Mouse (Mus musculus) urinary bladder, postnatal 25 days (tissue): Measurements from ENCODE around the gene Csf2rb.
"Not testable (repeated sequence)": the region's sequence is repeated elsewhere in the genome, so short reads cannot be mapped to it uniquely, and the experiment has no call there.

ENCODE experiments used
- DNase-seq: peaks from one replicate; pipeline ENCODE4 v3.0.0; 2022; ENCODE audit warnings: low spot score

The Csf2rb gene

DNA sequence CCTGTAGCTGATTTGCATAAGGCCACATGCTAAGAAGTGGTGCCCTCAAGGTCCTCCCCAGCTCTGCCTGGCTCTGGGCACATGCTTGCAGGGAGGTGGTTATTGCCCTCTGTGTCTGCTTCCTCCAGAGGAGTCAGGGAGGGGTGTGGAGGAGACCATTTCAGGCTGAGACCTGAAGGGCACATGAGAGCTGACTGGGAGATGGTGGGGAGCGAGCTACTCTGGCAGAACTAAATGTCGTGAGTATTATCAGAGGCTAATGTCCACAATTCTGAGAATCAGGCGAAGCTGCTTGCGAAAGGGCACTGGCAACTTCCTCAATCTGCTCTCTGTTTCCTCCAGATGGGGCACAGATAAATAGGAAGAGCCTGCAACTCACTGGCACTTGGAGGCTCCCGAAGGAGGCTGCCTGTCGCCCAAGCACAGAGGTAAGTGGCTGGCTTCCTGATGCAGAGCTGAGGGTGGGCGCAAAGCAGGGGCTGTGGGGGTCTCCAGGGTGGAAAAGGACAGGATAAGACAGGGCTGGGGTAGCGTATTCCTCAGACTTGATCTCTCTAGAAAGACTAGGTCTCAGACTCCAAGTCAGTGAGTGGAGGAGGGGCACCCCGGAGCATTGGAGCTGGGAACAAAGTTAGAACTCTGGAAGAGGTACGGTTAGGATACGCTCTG lies at the start of gene Csf2rb:
TSS of gene Csf2rb (plus strand) at position 82 of the 669 bp plus-strand sequence.
- DNase-seq = no peak

DNA sequence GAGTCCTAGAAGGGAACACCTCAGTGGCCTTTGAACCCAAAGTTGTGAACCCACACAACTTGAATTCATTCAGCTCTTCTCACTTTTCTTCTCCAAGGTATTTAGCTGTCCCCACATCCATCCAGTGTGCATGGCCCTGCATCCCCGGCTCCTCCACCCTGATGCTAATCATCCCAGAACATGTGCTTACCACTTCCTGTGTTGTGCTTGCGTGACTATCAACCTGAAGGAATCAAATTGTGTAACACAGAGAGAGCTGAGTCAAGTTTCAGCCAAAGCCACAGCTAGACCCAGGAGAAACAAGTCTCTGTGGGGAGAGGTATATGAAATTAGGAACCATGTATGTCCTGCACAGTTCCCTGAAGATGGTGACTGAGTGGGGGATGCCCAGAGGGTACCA lies 47.2 kb upstream of the Csf2rb start:
- DNase-seq = no peak

DNA sequence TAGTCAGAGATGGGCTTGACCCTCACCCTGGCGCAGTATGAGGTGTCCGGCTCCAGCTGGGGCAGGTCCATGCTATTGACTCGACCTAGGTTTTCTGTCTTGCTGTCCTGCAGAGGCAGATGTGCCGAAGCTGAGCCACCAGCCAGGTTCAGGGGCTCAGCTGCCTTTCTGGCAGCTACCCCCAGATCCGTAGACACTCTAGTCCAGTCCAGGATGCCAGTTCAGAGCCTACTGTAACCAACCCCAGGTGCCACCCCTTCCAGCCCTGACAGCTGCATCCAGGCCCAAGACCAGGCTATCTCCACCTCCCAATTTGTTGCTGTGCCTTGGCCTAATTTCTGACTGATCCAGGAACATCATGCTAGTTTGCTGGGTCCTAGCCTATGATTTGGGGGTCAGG lies 37.6 kb upstream of the Csf2rb start:
- DNase-seq = no peak

DNA sequence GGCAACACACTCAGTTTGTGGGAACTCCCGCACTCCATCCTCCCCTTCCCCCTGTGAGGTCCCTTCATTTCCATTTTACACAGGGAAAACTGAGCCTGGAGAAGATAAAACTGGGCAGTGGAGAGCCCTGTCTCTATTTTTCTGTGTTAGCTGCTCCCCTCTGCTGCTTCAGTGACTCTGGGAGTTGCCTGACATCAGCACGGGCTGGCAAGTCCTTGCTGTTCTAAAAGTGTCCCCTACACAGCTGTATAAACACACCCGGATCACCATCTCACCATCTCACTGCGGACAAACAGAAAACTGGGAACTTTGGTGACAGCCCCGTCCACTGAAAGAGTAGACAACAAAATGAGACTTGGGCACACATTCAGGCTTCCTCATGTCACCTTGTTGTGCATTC lies 35.8 kb upstream of the Csf2rb start:
- not testable (repeated sequence) for DNase-seq

DNA sequence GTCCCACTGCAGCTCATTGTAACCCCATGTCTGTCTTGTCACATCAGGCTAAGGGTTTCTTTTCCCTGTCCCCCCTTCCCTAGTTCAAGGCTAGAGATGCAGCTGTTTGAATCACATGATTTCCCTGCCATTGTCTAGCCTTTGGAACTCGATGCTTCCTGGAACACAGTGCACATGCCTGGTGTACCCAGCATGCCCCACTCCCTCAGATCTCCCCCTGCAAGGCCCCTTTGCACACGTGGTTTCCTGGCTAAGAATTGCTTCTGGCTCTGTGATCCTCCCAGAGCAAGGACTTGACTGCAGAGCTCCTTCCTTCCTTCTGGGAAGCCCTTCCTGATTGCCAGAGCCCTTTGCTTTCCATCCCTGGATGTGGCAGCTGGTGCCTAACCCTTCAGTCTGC lies 32.3 kb upstream of the Csf2rb start:
- DNase-seq = not testable (repeated sequence)

DNA sequence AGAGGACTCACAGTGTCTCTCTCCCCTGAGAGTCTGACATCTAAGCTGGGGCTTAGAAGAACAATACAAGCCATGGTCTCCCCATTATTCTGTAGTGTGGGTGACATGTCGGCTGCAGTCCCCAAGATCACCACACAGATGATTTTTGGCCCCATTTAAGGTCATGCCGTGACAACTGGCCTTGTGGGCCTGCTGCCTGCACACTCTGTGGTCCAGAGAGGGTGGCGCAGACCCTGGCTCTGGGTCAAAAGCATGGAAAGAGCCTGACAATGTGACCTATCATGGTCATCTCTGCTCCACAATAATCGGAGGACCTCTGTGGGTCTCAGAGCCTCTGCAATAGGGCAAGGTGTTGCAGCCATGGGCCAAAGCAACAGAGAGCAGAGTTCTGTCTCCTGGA lies 31.8 kb upstream of the Csf2rb start:
- no peak for DNase-seq

DNA sequence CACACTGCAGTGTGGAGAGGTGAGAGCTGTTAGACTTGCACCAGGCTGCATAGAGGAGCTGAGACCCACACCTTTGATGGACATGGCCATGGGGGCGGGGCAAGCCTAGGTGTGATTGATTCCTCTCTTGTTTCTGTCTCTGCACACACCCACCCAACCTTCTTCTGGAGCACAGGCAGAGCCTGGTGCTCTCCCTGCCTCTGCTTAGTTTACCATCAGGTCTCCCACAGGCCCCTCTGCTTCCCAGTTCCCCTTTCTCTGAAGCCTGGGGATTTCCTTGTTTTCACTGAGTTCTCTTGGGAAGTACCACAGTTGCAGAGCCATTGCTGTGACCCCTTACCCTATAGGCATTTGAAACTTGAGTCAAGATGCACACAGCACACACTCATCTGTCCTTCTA lies 27.0 kb upstream of the Csf2rb start:
- no peak for DNase-seq

DNA sequence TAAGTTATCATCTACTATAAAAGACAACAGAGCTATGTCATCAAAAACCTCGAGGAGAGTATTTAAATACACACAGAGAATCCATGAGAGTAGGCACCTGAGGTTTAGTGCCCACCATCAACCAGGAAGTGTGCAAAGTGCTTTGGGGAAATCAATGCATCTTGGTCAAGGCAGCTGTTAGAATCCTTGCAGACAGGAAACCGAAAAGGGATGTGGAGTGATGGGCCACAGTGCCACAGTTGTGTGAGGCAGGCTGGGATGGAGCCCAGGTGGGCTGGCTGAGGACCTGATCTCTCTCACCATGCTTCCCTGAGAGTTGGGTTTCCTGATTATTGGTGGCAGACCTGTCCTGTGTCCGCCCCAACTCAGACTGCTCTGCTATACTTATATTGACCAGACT lies 25.9 kb upstream of the Csf2rb start:
- DNase-seq = no peak

DNA sequence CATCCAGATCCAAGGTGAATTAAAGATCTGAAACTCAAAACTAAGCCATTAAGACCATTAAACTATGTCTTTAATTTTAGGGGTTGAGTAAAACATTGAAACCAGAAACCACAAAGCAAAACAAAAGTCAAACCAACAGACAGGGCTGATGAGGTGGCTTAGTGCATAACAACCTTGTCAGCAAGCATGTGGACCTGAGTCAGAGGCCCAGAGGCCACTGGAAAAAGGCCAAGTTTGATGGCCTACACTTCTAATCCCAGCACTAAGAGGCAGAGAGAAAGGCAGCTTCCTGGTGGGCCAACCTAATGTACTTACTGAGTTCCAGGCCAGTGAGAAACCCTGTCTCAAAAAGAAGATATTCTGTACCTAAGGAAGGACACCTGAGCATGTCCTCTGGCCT lies 24.8 kb upstream of the Csf2rb start:
- DNase-seq = no peak

DNA sequence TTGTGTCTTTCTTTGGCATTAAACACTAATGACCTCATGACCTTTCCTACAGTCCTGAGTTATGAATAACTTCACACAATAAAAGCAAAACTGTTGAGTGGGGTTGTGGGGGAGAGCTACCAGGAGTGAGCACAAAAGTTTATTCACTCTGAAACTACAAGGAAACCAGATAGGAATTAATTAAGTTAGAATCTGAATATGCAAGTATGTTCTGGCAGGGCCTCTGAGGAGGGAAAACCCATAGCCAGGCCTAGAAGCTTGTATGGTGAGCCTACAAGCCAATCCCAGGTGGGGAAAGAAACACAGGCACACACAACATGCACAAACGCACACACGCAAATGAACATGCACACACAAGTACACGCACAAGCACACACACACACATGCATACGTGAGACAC lies 22.8 kb upstream of the Csf2rb start:
- no peak for DNase-seq

DNA sequence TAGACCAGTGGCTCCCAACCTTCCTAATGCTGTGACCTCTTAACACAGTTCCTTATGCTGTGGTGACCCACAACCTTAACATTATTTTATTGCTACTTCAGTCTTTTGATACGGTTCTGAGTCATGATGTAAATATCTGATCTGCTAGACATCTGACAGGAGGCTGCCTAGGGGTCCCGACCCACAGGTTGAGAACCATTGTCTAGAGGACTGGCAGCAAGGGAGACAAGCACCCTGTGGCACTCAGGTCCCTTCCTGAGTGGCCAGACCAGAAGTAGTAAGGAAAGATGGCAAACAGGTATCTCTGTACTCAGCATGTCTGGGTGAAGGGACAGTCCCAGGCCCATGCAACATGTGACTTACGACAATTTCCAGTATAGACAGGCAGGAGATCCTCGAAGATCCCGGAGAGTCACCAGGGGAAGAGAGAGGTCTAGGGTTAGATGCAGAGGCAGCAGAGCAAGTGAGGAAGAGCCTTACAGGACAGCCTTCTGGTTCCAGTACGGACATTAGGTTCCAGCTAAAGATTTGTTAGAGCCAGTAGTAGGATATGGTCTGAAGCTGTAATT lies 21.8 kb upstream of the Csf2rb start:
- DNase-seq = no peak

DNA sequence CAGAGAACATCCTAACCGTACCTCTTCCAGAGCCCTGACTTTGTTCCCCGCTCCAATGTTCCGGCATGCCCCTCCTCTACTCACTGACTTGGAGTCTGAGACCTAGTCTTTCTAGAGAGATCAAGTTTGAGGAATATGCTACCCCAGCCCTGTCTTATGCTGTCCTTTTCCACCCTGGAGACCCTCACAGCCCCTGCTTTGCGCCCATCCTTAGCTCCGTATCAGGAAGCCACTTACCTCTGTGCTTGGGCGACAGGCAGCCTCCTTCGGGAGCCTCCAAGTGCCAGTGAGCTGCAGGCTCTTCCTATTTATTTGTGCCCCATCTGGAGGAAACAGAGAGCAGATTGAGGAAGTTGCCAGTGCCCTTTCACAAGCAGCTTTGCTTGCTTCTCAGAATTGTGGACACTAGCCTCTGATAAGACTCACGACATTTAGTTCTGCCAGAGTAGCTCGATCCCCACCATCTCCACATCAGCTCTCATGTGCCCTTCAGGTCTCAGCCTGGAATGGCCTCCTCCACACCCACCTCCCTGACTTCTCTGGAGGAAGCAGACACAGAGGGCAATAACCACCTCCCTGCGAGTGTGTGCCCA lies 20.1 kb upstream of the Csf2rb start, which contains the start of gene Csf2rb2:
TSS of gene Csf2rb2 (minus strand) at position 381 of the 593 bp plus-strand sequence.
- DNase-seq = no peak

DNA sequence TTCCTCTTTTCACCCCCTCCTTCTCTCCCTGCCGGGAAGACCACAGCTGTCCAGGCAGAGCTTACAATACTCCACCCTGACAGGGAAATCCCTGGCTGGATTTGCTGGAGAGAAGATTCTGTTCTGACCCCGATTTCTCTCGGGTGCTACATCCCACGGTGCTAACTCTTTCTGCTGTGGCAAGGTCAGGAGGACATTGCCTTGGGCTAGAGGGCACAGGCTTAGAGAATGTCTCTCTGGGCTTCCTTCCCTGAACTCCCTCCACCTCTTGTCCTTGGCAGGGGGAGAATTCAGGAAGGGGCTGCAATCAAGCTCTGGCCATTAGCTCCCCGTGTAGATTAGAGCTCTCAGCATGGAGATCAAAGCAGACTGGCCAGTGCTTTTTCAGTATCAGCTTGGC lies 15.7 kb upstream of the Csf2rb start:
- no peak for DNase-seq

DNA sequence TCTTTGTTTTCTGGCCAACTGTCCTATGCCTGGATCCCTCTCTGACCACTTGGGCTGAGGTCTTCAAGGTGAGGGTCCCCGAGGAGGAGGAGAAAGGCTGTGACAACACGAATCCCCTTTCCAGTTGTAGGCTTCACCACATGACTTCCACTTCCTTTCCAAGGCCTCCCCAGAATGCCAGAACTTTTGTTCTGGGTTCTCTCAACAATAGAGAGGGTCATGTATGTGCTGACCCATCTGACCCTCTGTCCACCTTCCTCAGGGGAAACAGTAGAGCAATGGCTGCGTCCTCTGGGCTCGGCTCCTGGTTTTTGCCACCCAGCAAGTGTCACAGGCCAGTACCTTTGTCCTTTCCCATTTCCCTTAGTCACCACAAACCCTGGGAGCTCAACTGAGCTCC lies 14.6 kb upstream of the Csf2rb start:
- no peak for DNase-seq

DNA sequence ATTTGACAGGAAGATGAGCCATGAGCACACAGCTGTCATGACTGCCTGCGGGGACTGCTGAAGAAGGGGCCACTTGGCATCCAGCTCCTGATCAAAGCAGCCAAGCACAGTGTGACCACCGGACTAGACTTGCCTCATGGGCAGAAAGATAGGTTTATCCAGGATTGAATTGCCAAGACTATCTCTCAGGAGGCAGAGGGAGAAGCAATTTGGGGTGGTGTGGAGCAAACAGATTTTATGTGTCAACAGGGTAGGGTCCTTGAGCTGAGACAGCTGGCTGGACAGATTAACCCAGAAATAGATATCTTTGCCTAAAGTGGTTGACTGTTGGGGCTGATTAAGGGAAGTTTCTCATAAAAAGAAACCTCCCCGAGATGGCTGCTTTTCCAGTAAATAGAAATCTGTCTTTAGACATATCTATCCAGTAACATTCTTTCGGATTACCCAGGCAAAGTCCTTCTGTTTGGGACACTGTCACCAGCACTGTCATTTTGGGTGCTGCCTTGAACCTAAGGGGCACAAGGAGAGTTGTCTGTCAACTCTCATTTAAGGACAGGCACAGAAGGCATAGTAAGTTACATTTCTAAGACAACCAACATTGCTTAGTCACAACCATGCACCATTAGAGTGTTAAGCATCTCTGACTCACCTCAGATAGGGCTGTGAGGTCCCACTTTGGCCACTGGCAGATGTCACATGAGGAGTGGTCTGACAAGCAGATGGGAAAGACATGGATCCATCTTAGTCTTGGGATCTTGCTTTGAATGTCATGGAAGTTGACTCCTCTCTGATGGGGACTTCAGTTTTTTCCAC lies 12.9 kb upstream of the Csf2rb start:
- DNase-seq = not testable (repeated sequence)

DNA sequence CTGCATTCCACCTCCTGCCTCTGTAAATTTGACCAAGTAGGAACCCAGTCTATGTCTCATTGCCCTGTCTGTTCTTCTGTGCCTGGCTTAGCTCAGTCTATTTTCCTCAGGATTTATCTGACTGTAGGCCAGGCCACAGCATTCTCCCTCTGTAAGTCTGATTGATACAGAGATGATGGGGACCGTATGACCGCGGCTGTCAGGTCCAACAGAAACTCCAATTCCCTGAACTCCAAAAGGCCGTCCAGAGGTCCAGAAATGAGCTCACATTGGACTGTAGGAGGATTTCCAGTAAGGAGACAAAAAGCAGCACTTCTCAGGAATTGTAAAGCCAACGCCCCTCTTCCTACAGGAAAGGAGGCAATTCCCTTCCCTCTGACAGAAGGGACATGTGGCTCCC lies 11.9 kb upstream of the Csf2rb start:
- DNase-seq = not testable (repeated sequence)

DNA sequence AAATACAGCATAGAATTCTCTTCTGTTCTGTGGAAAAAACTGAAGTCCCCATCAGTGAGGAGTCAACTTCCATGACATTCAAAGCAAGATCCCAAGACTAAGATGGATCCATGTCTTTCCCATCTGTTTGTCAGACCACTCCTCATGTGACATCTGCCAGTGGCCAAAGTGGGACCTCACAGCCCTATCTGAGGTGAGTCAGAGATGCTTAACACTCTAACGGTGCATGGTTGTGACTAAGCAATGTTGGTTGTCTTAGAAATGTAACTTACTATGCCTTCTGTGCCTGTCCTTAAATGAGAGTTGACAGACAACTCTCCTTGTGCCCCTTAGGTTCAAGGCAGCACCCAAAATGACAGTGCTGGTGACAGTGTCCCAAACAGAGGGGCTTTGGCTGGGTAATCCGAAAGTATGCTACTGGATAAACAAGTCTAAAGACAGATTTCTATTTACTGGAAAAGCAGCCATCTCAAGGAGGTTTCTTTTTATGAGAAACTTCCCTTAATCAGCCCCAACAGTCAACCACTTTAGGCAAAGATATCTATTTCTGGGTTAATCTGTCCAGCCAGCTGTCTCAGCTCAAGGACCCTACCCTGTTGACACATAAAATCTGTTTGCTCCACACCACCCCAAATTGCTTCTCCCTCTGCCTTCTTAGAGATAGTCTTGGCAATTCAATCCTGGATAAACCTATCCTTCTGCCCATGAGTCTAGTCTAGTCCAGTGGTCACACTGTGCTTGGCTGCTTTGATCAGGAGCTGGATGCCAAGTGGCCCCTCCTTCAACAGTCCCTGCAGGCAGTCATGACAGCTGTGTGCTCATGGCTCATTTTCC lies 7.0 kb upstream of the Csf2rb start:
- not testable (repeated sequence) for DNase-seq

DNA sequence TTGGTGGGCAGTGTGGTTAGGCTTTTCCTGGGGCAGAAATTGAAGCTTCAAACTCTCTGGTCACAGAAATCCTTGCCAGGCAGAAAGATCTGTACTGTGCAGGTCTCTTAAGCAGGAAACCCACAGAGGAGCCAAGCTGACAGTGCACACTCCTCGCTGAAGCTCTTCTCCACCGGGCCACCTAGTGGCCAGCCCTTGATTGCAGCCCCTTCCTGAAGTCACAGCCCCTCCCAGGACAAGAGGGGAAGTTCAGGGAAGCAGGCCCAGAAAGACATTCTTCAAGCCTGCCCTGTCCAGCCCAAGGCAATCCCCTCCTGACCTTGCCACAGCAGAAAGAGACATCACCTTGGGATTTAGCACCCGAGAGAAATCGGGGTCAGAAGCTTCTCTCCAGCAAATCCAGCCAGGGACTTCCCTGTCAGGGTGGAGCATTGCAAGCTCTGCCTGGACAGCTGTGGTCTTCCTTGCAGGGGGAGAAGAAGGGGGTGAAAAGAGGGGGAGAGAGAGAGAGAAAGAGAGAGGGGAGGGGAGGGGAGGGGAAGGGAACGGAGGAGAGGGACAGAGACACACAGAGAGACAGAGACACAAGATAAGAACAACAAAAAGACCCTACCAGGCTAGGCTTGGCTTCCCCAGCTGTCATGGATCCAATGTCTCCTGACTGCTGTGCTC lies 4.6 kb upstream of the Csf2rb start:
- DNase-seq = peak; percentile 65

DNA sequence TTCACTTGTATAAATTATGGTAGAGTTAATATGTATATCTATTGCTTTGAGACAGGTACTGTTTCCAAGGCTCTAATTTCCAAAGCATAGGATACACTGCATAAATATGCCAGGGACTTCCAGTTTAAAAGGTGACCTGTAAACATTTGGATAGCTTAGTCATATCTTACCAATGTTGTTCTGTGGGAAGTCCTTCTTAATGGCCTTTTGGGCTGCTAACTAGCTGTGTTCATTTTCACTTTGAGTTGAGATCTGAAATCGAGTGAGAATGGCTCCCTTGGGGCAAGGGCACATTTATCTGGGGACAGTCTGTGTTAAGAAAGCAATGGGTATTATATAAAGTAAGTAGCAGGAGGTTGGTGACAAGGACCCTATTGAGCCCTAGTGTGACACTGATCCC lies 2.2 kb upstream of the Csf2rb start:
- no peak for DNase-seq

DNA sequence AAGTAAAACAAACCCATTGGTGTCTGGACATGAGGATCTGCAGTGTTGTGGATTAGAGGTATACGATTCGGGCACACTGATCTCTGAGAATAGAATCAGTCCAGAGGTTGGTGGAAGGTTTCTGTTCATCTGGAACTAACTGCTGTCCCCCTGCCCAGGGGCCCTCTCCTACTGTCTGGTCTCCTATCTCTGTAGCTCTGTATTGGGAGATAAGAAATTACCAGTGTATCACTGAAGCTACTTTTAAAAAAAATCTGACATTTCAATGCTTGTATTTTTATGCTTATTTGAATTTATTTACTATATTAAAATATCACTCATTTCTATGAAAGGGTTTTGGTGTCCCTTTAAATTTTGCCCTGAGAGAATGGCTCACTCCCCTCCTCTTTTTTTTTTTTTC lies 1.3 kb upstream of the Csf2rb start:
- no peak for DNase-seq

DNA sequence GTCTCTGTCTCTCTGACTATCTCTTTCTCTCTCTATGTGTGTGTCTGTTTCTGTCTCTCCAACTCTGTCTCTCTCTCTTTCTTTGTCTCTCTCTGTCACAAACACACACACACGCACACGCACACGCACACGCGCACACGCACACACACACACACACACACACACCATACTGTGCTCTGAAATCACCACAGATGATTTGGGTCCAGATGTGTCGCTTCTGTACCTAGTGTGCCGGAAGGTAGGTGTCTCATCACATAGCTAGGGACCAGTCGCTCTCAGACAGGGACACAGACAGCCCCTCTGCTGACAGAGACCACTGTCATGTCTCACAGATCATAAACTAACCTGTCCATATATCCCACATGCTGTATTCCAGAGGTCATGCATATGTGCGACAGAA lies 1.2 kb downstream of the Csf2rb start:
- DNase-seq = no peak
